Mouse (Mus musculus) thymus, postnatal 14 days (tissue): Measurements from ENCODE around the gene Tgfb1.

ENCODE experiments used
- DNase-seq: peaks from one replicate; pipeline ENCODE4 v3.0.0; 2021

Tgfb1 gene

DNA sequence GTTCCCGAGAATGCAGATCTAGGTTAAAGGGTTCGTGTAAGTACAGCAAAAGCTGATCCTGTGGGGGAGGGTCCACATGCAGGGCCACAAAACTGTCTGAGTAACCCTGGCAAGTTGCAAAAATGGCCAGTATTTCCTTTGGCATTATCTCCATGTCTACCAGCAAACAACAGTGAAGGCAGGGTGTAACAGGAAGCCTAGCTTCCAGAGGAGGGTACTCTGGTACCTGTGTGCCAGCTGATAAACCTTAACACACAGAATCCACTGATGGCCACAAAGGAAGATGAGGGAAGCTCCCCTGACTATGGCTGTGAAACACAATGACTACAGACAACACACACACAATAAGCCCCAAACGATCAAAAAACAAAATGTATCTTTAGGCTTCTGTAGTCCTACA is 51.5 kb downstream of the Tgfb1 start:
- DNase-seq, result no peak

DNA sequence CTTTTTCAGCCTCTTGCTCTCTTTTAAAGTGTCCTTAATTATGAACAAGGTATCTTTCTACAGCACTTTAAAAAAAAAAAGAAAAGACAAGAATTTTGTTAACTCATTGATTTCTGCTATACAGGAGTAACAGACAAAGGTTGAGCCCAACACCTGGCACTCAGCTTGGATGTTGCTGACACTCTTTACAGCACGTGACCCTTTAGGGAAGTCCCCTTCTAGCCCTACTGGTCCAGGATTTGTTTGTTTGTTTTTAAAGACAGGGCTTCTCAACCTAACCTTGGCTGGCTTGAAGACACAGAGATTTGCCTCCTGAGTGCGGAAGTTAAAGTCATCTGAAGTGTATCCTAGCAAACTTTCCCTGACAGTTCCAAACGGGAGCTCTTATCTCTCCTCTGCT is 60.0 kb downstream of the Tgfb1 start:
- DNase-seq, result no peak

DNA sequence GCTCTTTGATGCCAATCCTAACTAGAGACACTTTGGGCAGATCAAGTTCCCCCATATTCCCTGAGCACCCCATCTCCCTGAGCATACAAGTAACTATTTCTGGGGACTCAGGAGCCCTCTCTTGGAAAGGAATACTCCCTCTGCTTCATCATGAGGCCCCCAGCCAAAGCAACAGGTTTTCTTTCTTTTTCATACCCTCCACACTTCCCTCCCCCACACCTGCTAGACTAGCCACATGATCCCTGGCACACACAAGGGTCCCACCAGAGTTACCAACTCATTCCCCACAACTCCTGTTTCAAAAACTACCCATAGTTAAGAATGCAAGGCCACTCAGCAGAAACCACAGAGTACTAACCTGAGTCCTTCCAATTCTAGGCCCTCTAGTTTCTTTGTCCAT is 66.3 kb downstream of the Tgfb1 start:
- no peak for DNase-seq

DNA sequence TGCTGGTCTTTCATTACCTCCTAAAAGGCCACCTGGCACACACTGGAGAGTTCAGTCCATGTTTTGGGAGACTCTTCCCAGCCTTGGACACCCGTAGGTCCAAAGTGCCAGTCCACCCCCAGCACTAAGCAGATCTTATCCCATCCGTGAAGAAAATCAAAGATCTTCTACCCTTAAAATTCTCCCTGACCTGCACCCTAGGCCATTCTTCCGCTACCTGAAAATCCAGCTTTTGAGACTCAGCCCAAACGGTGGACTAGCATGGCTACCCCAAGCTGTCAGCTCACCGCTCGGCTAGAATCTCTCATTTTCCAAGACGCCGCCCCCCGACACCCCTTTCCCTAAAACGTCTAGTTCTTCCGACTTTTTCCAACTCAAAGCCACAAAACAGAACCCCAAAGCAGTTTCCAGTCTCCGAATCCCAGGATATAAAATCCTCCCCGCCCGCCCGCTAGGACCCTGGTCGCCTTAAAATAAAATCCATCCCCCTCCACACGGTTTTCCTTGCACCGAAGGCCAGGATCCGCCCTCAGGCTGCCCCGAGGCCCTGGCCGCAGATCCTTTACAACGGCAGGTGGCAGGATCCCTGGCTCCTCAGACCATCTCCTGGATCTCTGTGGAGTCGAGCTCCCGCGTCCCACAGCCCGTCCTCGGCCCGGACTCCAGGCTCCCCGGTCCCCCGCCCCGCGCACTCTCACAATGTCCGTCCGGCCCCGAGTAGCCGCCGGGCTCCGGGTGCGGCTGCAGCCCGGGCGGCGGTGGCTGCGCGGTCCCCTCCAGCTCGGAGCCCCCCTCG is 67.0 kb downstream of the Tgfb1 start:
- DNase-seq, result no peak

DNA sequence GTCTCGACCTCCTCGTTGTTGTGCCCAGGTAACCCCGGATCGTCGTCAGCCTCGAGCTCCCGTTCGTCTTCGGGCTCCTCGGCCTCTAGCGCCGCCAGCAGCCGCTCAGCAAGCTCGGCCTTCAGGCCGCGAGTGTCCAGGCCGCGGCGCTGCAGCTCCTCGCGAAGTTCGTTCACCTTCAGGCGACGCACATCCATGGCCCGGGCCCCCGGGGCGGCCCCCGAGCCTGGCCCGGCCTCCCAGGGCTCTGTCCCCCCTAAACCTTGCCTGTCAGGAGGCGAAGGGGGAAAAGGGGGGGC is 67.6 kb downstream of the Tgfb1 start:
- no peak for DNase-seq
